Mouse (Mus musculus) spleen, postnatal 36 days (tissue): ENCODE data around the gene Baiap2l2.

Experiments used
- DNase-seq, 2 experiments: peaks; one replicate each; pipeline ENCODE4 v3.0.0; 2022; ENCODE audit warnings: low spot score in 2 of 2, mixed read lengths in 1 of 2

The Baiap2l2 gene

DNA sequence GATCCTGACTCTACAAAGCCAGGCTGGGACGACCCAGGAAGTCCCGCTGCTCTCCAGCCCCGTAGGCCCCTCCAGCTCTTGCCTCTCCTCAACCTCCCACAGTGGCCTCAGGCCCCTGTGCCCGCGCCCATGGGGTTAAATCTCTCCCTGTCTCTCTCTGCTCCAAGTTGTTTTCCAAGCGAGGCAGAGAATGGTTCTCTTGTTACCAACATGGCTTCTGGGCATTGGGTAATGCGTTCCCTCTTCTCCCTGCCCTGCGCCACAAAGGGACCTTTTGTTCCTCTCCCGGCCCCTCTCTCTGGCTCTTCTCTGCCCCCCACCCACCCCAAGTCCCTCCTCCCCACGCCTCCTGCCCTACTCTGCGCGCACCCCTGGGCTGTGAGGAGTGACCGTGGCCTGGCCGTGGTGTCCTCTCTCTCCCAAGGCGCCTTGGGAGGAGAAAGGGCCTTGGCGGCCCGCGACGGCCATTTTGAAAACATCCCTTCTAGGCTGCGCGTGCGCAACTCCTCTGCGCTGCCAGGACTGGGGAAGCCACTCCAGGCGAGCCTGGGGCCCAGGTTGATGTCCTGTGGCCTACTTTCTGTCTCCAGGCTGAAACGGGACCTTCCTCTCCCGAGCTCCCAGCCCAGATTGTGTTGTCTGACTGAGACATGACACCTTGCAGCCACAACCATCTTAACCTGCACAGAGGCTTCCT lies 72.4 kb downstream of the Baiap2l2 start:
- no peak for DNase-seq

- no peak for DNase-seq
Measured at GRCm38 (mm10) chr15:79210357-79210756, 75.0 kb downstream of the Baiap2l2 start.

DNA sequence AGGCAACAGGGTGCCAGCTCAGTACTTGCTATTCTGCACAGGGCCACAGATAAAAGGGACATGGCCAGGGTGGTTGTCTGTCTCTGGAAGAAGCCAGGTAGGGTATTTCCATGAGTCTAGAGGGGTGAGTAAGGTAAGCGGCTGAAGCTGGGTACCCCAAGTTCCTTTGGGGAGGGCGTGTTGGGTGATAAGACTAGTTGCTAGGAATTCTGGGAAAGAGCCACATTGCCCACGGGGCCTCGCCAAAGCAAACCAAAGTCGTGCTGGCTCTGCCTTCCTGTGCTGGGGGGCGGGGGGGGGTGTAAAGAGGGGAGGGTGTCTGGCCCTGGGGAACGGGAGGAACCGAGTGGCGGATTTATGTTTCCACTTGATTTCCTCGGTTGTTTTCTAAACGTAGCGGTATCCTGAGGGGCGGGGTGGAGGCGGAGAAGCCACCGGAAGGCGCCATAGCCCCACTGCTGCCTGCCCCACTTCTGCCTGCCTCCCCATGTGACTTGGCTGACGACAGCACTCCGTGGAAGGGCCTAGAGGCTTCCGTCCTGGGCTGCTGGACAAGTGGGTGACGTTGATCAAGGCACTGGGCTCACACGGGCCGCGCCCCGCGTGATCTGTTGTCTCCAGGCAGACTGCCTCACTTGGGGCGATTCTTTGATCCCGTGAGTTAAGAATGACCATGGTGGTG lies 76.4 kb downstream of the Baiap2l2 start:
- peak; percentile 57 to 64 for DNase-seq

DNA sequence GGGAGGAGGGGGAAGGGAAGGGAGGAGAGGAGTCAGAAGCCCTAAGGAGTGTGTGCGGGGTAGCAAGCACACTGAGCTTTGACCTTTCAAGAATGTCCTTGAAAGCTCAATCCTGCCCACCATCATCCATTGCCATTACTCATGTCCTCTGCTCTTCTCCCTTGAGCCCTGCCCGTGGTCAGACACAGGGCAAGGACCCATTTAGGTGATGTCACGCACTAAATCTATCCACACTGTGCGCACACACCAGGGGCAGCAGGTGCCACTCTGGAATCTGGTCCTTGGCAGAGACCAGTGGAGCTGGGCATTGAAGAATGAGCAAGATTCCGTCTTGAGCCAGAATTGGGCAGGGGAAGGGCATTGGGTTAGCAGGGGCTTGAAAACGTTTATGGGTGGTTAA lies 77.1 kb downstream of the Baiap2l2 start:
- no peak for DNase-seq
